Mouse (Mus musculus) Patski (cell line): Measurements from ENCODE around the gene Gnl3. TPM values are rescaled to one million over a fixed set of nuclear protein-coding genes. Genes with fewer than 3 reads are reported as not detected.
A peak's percentile ranks its signal among the peaks of the same experiment; 100 is the strongest.

Experiments
- ATAC-seq: fragments of 100-300 bp; one replicate; pipeline ENCODE4 v1.8.0; 2021
- CTCF ChIA-PET: fragments of 350-600 bp; sonication (Branson Sonifier 250); formaldehyde crosslinking; loops from one replicate; lab custom pipeline; 2022; ENCODE audit warnings: inconsistent platforms; lab: Charles Lee
- POLR2A ChIA-PET: fragments of 350-600 bp; sonication (Branson Sonifier 250); formaldehyde crosslinking; loops from one replicate; lab custom pipeline; 2022; ENCODE audit warnings: antibody characterized with exemption, inconsistent platforms; lab: Charles Lee
- DNase-seq: peaks from one replicate; pipeline ENCODE4 v3.0.0-alpha.2; 2011; ENCODE audit warnings: low read depth, low spot score
- H3K27me3 ChIP-seq: fragments of 371-371 bp; one replicate; pipeline ENCODE4 v1.5.1; 2021
- CTCF ChIP-seq: fragments of 100-300 bp; IDR thresholded peaks from one replicate; pipeline ENCODE4 v1.5.1; 2021
- in situ Hi-C: fragments of 300-500 bp; cut with MboI; formaldehyde crosslinking; loops from 3 replicates; pipeline ENCODE4 v1.11.1; 2018; ENCODE audit warnings: low pct_unique_long_range_greater_than_20kb, mixed read lengths
- polyA plus RNA-seq: library from polyadenylated mRNA; unstranded; gene quantifications from one replicate; pipeline ENCODE4 v1.2.3, GENCODE M21; 2021

The Gnl3 gene
- polyA plus RNA-seq, 1 experiment from 2014 or later, result 96.2 TPM

- TF ChIP-seq CTCF, result no peak
- CTCF ChIA-PET, result interaction anchor here (1.6 kb wide), 1 partner anchor 9 kb away, joined by 4 read pairs; no protein-coding TSS in a partner anchor
- DNase-seq (no peak), ATAC-seq (no peak)
- in situ Hi-C loops, result loop anchor here (25.0 kb wide), 1 partner anchor 701 kb away; no protein-coding TSS in a partner anchor
- POLR2A ChIA-PET, result no interaction called here
- H3K27me3 ChIP-seq, result no peaks in the 10 kb centered on the region
These were observed 7.4 kb downstream of the Gnl3 start for GRCm38 (mm10) chr14:31011588-31011987.

- in situ Hi-C loops, result loop anchor here (25.0 kb wide), 1 partner anchor 706 kb away; no protein-coding TSS in a partner anchor
- no peak for DNase-seq
- no peaks in the 10 kb centered on the region for H3K27me3 ChIP-seq
- ATAC-seq, result no peak
- TF ChIP-seq CTCF, result no peak
- ChIA-PET POLR2A (no interaction called here), CTCF (interaction anchor here (3.8 kb wide), 1 partner anchor 8 kb away, joined by 11 read pairs; no protein-coding TSS in a partner anchor)
These were observed 12.2 kb downstream of the Gnl3 start for GRCm38 (mm10) chr14:31006779-31007178.

- H3K27me3 ChIP-seq, result no peaks in the 10 kb centered on the region
- DNase-seq (no peak), ATAC-seq (no peak)
- POLR2A ChIA-PET, result interaction anchor here (1.1 to 1.3 kb wide), 2 partner anchors 11 to 177 kb away, joined by 3 read pairs; no protein-coding TSS in a partner anchor
- TF ChIP-seq CTCF, result no peak
- CTCF ChIA-PET, result interaction anchor here (1.0 to 3.8 kb wide), 2 partner anchors 11 to 13 kb away, joined by 3 to 11 read pairs; no protein-coding TSS in a partner anchor
- in situ Hi-C loops, result loop anchor here (25.0 kb wide), 1 partner anchor 708 kb away; no protein-coding TSS in a partner anchor
These were observed 14.4 kb downstream of the Gnl3 start for GRCm38 (mm10) chr14:31004527-31004926.

- ChIA-PET POLR2A (interaction anchor here (0.6 to 1.3 kb wide), 3 partner anchors 9 to 258 kb away, joined by 3 read pairs; partner anchors contain the start of gene Smim4), CTCF (interaction anchor here (0.6 to 1.2 kb wide), 4 partner anchors 8 to 198 kb away, joined by 3 to 4 read pairs (median 3); no protein-coding TSS in a partner anchor)
- no peaks in the 10 kb centered on the region for H3K27me3 ChIP-seq
- DNase-seq (no peak), ATAC-seq (peak; percentile 91)
- no peak for TF ChIP-seq CTCF
- in situ Hi-C loops, result loop anchor here (25.0 kb wide), 1 partner anchor 711 kb away; no protein-coding TSS in a partner anchor
These were observed 17.4 kb downstream of the Gnl3 start, which contains the start of the genes Glt8d1 and Spcs1 for GRCm38 (mm10) chr14:31001307-31002205. Gene Glt8d1, plus strand, starts transcription at chr14:31001400. Gene Spcs1, minus strand, starts transcription at chr14:31001672.

- no peak for TF ChIP-seq CTCF
- no peaks in the 10 kb centered on the region for H3K27me3 ChIP-seq
- ChIA-PET CTCF (interaction anchor here (1.2 kb wide), 1 partner anchor 9 kb away, joined by 3 read pairs; no protein-coding TSS in a partner anchor), POLR2A (no interaction called here)
- DNase-seq (no peak), ATAC-seq (peak; percentile 41)
- in situ Hi-C loops, result loop anchor here (25.0 kb wide), 1 partner anchor 711 kb away; no protein-coding TSS in a partner anchor
These were observed 18.1 kb downstream of the Gnl3 start for GRCm38 (mm10) chr14:31000816-31001306.

- CTCF ChIA-PET, result interaction anchor here (1.2 kb wide), 1 partner anchor 10 kb away, joined by 3 read pairs; no protein-coding TSS in a partner anchor
- POLR2A ChIA-PET, result no interaction called here
- no peaks in the 10 kb centered on the region for H3K27me3 ChIP-seq
- no peak for TF ChIP-seq CTCF
- in situ Hi-C loops, result loop anchor here (25.0 kb wide), 1 partner anchor 712 kb away; no protein-coding TSS in a partner anchor
- DNase-seq (no peak), ATAC-seq (no peak)
These were observed 18.6 kb downstream of the Gnl3 start for GRCm38 (mm10) chr14:31000356-31000755.

GRCm38 (mm10) chr14:30996417-30996816 is 22.5 kb downstream of the Gnl3 start:
- in situ Hi-C loops, result no loop called here
- ATAC-seq, result no peak
- TF ChIP-seq CTCF, result no peak
- POLR2A ChIA-PET, result no interaction called here
- H3K27me3 ChIP-seq, result no peaks in the 10 kb centered on the region
- no peak for DNase-seq
- CTCF ChIA-PET, result no interaction called here

GRCm38 (mm10) chr14:30976222-30976621 is 42.7 kb downstream of the Gnl3 start:
- TF ChIP-seq CTCF, result no peak
- POLR2A ChIA-PET, result no interaction called here
- no peaks in the 10 kb centered on the region for H3K27me3 ChIP-seq
- in situ Hi-C loops, result no loop called here
- DNase-seq (no peak), ATAC-seq (no peak)
- CTCF ChIA-PET, result no interaction called here

- no peaks in the 10 kb centered on the region for H3K27me3 ChIP-seq
- ATAC-seq, result peak; percentile 60
- POLR2A ChIA-PET, result no interaction called here
- CTCF ChIA-PET, result interaction anchor here (0.9 to 1.6 kb wide), 2 partner anchors 13 to 108 kb away, joined by 3 read pairs; no protein-coding TSS in a partner anchor
- no peak for TF ChIP-seq CTCF
- peak; percentile 39 for DNase-seq
- in situ Hi-C loops, result no loop called here
These were observed 44.7 kb downstream of the Gnl3 start for GRCm38 (mm10) chr14:30974204-30974603.

Other genes starting within 250 kb of the Gnl3 start
- 15.0 TPM for gene Tmem110, start 193.6 kb downstream of the Gnl3 start, polyA plus RNA-seq
- gene Mustn1, start 140.0 kb downstream of the Gnl3 start, polyA plus RNA-seq, result 0.46 TPM
- gene Itih4, start 132.7 kb downstream of the Gnl3 start, polyA plus RNA-seq, result 0.65 TPM
- gene Itih3, start 95.4 kb downstream of the Gnl3 start, polyA plus RNA-seq, result 0.42 TPM
- gene Itih1, start 75.9 kb downstream of the Gnl3 start, polyA plus RNA-seq, result 0.87 TPM
- gene Nek4, start 67.8 kb downstream of the Gnl3 start, polyA plus RNA-seq, result 17.9 TPM
- gene Glt8d1, start 17.8 kb downstream of the Gnl3 start, polyA plus RNA-seq, result 75.6 TPM
- gene Spcs1, start 17.5 kb downstream of the Gnl3 start, polyA plus RNA-seq, result 281 TPM
- 46.9 TPM for gene Pbrm1, start within 50 bp of the Gnl3 start, polyA plus RNA-seq
- gene Smim4, start 109.8 kb upstream of the Gnl3 start, polyA plus RNA-seq, result 75.7 TPM
- gene Nt5dc2, start 111.9 kb upstream of the Gnl3 start, polyA plus RNA-seq, result 268 TPM
- gene Stab1, start 149.5 kb upstream of the Gnl3 start, polyA plus RNA-seq, result 0.74 TPM
- 8.1 TPM for gene Tnnc1, start 189.2 kb upstream of the Gnl3 start, polyA plus RNA-seq
- 564 TPM for gene Nisch, start 197.8 kb upstream of the Gnl3 start, polyA plus RNA-seq
- gene Sema3g, start 198.7 kb upstream of the Gnl3 start, polyA plus RNA-seq, result 3.0 TPM
- gene Phf7, start 232.2 kb upstream of the Gnl3 start, polyA plus RNA-seq, result 10.7 TPM
- 66.1 TPM for gene Bap1, start 232.3 kb upstream of the Gnl3 start, polyA plus RNA-seq